Mouse (Mus musculus) splenic B cell, adult 2 months (primary cell): ENCODE data around the gene Ptf1a.
A peak's percentile ranks its signal among the peaks of the same experiment; 100 is the strongest.

Source experiments
- DNase-seq: peaks from one replicate; pipeline ENCODE4 v3.0.0-alpha.2; 2011; ENCODE audit warnings: low read depth, low spot score
- H3K27me3 ChIP-seq: 2 replicates; pipeline ENCODE4 v1.6.1; 2012; ENCODE audit warnings: mild to moderate bottlenecking, low read length, moderate library complexity, mixed read lengths; ENCODE audit not compliant: control insufficient read depth, poor library complexity, insufficient read depth, severe bottlenecking
- H3K36me3 ChIP-seq: 2 replicates; pipeline ENCODE4 v1.6.1; 2012; ENCODE audit warnings: mild to moderate bottlenecking, low read length, moderate library complexity, mixed read lengths; ENCODE audit not compliant: control insufficient read depth, poor library complexity, insufficient read depth, severe bottlenecking

Gene Ptf1a

GRCm38 (mm10) chr2:19444931-19445831 lies at the start of gene Ptf1a:
Gene Ptf1a (plus strand): TSS chr2:19445663.
- Histone ChIP-seq H3K36me3 (no peaks in the 10 kb centered on the region), H3K27me3 (no peaks in the 10 kb centered on the region)
- DNase-seq: no peak

- Histone ChIP-seq H3K36me3 (no peaks in the 10 kb centered on the region), H3K27me3 (no peaks in the 10 kb centered on the region)
- no peak for DNase-seq
Observed at GRCm38 (mm10) chr2:19405409-19405808, 40.1 kb upstream of the Ptf1a start.

- no peak for DNase-seq
- Histone ChIP-seq H3K36me3 (no peaks in the 10 kb centered on the region), H3K27me3 (no peaks in the 10 kb centered on the region)
Observed at GRCm38 (mm10) chr2:19406531-19406930, 38.9 kb upstream of the Ptf1a start.

- Histone ChIP-seq H3K36me3 (no peaks in the 10 kb centered on the region), H3K27me3 (no peaks in the 10 kb centered on the region)
- DNase-seq: peak; percentile 59
Observed at GRCm38 (mm10) chr2:19414222-19414965, 31.1 kb upstream of the Ptf1a start.

- peak; percentile 87 for DNase-seq
- Histone ChIP-seq H3K36me3 (no peaks in the 10 kb centered on the region), H3K27me3 (no peaks in the 10 kb centered on the region)
Observed at GRCm38 (mm10) chr2:19415063-19415521, 30.4 kb upstream of the Ptf1a start.

GRCm38 (mm10) chr2:19416066-19416465 lies 29.4 kb upstream of the Ptf1a start:
- DNase-seq: no peak
- Histone ChIP-seq H3K36me3 (no peaks in the 10 kb centered on the region), H3K27me3 (no peaks in the 10 kb centered on the region; the same call in 1 of the 2 replicates)

GRCm38 (mm10) chr2:19419686-19420345 lies 25.6 kb upstream of the Ptf1a start:
- Histone ChIP-seq H3K27me3 (no peaks in the 10 kb centered on the region; the same call in 1 of the 2 replicates), H3K36me3 (no peaks in the 10 kb centered on the region)
- no peak for DNase-seq

- DNase-seq: no peak
- H3K27me3 ChIP-seq: no peaks in the 10 kb centered on the region; the same call in 1 of the 2 replicates
Observed at GRCm38 (mm10) chr2:19422226-19422625, 23.2 kb upstream of the Ptf1a start.

GRCm38 (mm10) chr2:19423086-19423485 lies 22.4 kb upstream of the Ptf1a start:
- no peak for DNase-seq
- H3K27me3 ChIP-seq: no peaks in the 10 kb centered on the region; the same call in 1 of the 2 replicates
- no peaks in the 10 kb centered on the region for H3K36me3 ChIP-seq

More at GRCm38 (mm10) chr2:19422226-19422625, 23.2 kb upstream of the Ptf1a start:
- H3K36me3 ChIP-seq: no peaks in the 10 kb centered on the region

- DNase-seq: peak; percentile 50
- H3K36me3 ChIP-seq: no peaks in the 10 kb centered on the region
- no peaks in the 10 kb centered on the region for H3K27me3 ChIP-seq
Observed at GRCm38 (mm10) chr2:19429031-19429430, 16.4 kb upstream of the Ptf1a start.

GRCm38 (mm10) chr2:19429691-19430690 lies 15.5 kb upstream of the Ptf1a start:
- DNase-seq: no peak
- H3K36me3 ChIP-seq: no peaks in the 10 kb centered on the region
- no peaks in the 10 kb centered on the region for H3K27me3 ChIP-seq

GRCm38 (mm10) chr2:19430746-19431145 lies 14.7 kb upstream of the Ptf1a start:
- H3K27me3 ChIP-seq: no peaks in the 10 kb centered on the region
- no peak for DNase-seq
- H3K36me3 ChIP-seq: no peaks in the 10 kb centered on the region

GRCm38 (mm10) chr2:19431186-19431585 lies 14.3 kb upstream of the Ptf1a start:
- Histone ChIP-seq H3K27me3 (no peaks in the 10 kb centered on the region), H3K36me3 (no peaks in the 10 kb centered on the region)
- peak; percentile 26 for DNase-seq
